Mouse (Mus musculus) embryonic stem cell, embryonic (primary cell): ENCODE results near the gene Tead2.

Experiments
- CTCF ChIA-PET, 4 experiments: fragments of 300-600 bp in 2 of 4; fragments of 350-600 bp in 2 of 4; sonication (Branson Sonifier 250); formaldehyde crosslinking; loops; one replicate each; lab custom pipeline; 2022; ENCODE audit warnings: inconsistent platforms in 2 of 4; lab: Charles Lee
- POLR2A ChIA-PET, 4 experiments: fragments of 300-600 bp in 2 of 4; fragments of 350-600 bp in 2 of 4; sonication (Branson Sonifier 250); formaldehyde crosslinking; loops; one replicate each; lab custom pipeline; 2022; ENCODE audit warnings: antibody characterized with exemption in 4 of 4, inconsistent platforms in 1 of 4; lab: Charles Lee

Tead2 gene

GRCm38 (mm10) chr7:45215673-45216441 lies at the start of gene Tead2:
Gene Tead2, plus strand, starts transcription at chr7:45215753.
- ChIA-PET CTCF (interaction anchor here (0.6 to 1.2 kb wide), 13 partner anchors 18 to 813 kb away, joined by 3 to 7 read pairs (median 3); partner anchors contain the start of genes Gys1 (in 1 of the 4), Ntf5 (in 1 of the 4) and Slc6a16 (in 1 of the 4)), POLR2A (interaction anchor here (0.5 to 5.3 kb wide), 43 partner anchors 8 to 1931 kb away, joined by 3 to 29 read pairs (median 4); partner anchors contain the start of genes Ccdc155 (in 3 of the 4), Aldh16a1 (in 1 of the 4), Cd37 (in 1 of the 4) and Pih1d1 (in 1 of the 4))

- ChIA-PET CTCF (interaction anchor here in 3 of 4 experiments (0.7 to 1.1 kb wide), 3 partner anchors 12 to 767 kb away, joined by 3 to 6 read pairs (median 5); partner anchors contain the start of gene Aldh16a1 (in 1 of the 3)), POLR2A (interaction anchor here in 2 of 4 experiments (0.8 to 1.7 kb wide), 6 partner anchors 11 to 176 kb away, joined by 3 to 8 read pairs (median 4); partner anchors contain the start of genes Aldh16a1 (in 1 of the 2) and Pih1d1 (in 1 of the 2))
Measured at GRCm38 (mm10) chr7:45166950-45167401, 48.6 kb upstream of the Tead2 start.

- CTCF ChIA-PET, result interaction anchor here in 1 of 4 experiments (1.1 to 5.7 kb wide), 2 partner anchors 13 kb away, joined by 3 to 34 read pairs; partner anchors contain the start of genes Aldh16a1 and Pih1d1
- POLR2A ChIA-PET, result interaction anchor here in 3 of 4 experiments (0.8 to 2.1 kb wide), 12 partner anchors 10 to 175 kb away, joined by 3 to 14 read pairs (median 4); partner anchors contain the start of genes Aldh16a1 (in 3 of the 3) and Pih1d1 (in 3 of the 3)
Measured at GRCm38 (mm10) chr7:45167761-45168445, 47.6 kb upstream of the Tead2 start.

- ChIA-PET CTCF (interaction anchor here in 1 of 4 experiments (0.6 to 5.7 kb wide), 9 partner anchors 8 to 157 kb away, joined by 3 to 34 read pairs (median 4); partner anchors contain the start of genes Aldh16a1, Pih1d1 and Tead2), POLR2A (interaction anchor here in 3 of 4 experiments (0.6 to 2.1 kb wide), 23 partner anchors 8 to 232 kb away, joined by 3 to 14 read pairs (median 4); partner anchors contain the start of genes Aldh16a1 (in 3 of the 3), Pih1d1 (in 2 of the 3), Pth2 (in 1 of the 3) and Scaf1 (in 1 of the 3))
Measured at GRCm38 (mm10) chr7:45168656-45169055, 46.9 kb upstream of the Tead2 start.

GRCm38 (mm10) chr7:45169495-45169894 lies 46.1 kb upstream of the Tead2 start:
- CTCF ChIA-PET, result interaction anchor here in 1 of 4 experiments (0.9 to 5.7 kb wide), 9 partner anchors 9 to 186 kb away, joined by 3 to 34 read pairs (median 4); partner anchors contain the start of genes Aldh16a1, Pih1d1 and Tead2
- POLR2A ChIA-PET, result interaction anchor here in 2 of 4 experiments (0.7 to 2.1 kb wide), 21 partner anchors 8 to 163 kb away, joined by 3 to 14 read pairs (median 4); partner anchors contain the start of genes Aldh16a1 (in 2 of the 2), Ccdc155 (in 1 of the 2), Pih1d1 (in 1 of the 2) and Pth2 (in 1 of the 2)

- ChIA-PET CTCF (interaction anchor here (0.6 to 5.7 kb wide), 24 partner anchors 8 to 194 kb away, joined by 3 to 37 read pairs (median 4); partner anchors contain the start of genes Aldh16a1 (in 2 of the 4), Ccdc155 (in 2 of the 4), Pih1d1 (in 1 of the 4) and Ppfia3 (in 1 of the 4)), POLR2A (interaction anchor here in 3 of 4 experiments (0.7 to 3.2 kb wide), 12 partner anchors 9 to 125 kb away, joined by 3 to 20 read pairs (median 4); partner anchors contain the start of genes Aldh16a1 (in 2 of the 3), Slc17a7 (in 2 of the 3) and Rps11 (in 1 of the 3))
Measured at GRCm38 (mm10) chr7:45172974-45173373, 42.6 kb upstream of the Tead2 start.

GRCm38 (mm10) chr7:45173772-45174171 lies 41.8 kb upstream of the Tead2 start:
- ChIA-PET POLR2A (interaction anchor here in 3 of 4 experiments (0.7 to 2.4 kb wide), 12 partner anchors 9 to 449 kb away, joined by 3 to 11 read pairs (median 5); partner anchors contain the start of genes Aldh16a1 (in 2 of the 3), Pih1d1 (in 1 of the 3), Prmt1 (in 1 of the 3) and Slc17a7 (in 1 of the 3)), CTCF (interaction anchor here (0.6 to 4.6 kb wide), 28 partner anchors 8 to 455 kb away, joined by 3 to 30 read pairs (median 4); partner anchors contain the start of genes Ccdc155 (in 1 of the 4), Gys1 (in 1 of the 4), Rcn3 (in 1 of the 4) and Rras (in 1 of the 4))

GRCm38 (mm10) chr7:45174567-45175280 lies 40.8 kb upstream of the Tead2 start:
- POLR2A ChIA-PET, result interaction anchor here in 2 of 4 experiments (0.5 to 2.4 kb wide), 19 partner anchors 8 to 348 kb away, joined by 3 to 11 read pairs (median 4); partner anchors contain the start of genes Aldh16a1 (in 2 of the 2), Pih1d1 (in 1 of the 2), Prmt1 (in 1 of the 2) and Rcn3 (in 1 of the 2)
- CTCF ChIA-PET, result interaction anchor here (0.6 to 4.6 kb wide), 30 partner anchors 9 to 454 kb away, joined by 3 to 30 read pairs (median 4); partner anchors contain the start of genes Rcn3 (in 2 of the 4), Aldh16a1 (in 1 of the 4), Ccdc155 (in 1 of the 4) and Gys1 (in 1 of the 4)

GRCm38 (mm10) chr7:45175398-45175797 lies 40.2 kb upstream of the Tead2 start:
- ChIA-PET POLR2A (interaction anchor here in 2 of 4 experiments (0.5 to 2.4 kb wide), 12 partner anchors 10 to 349 kb away, joined by 3 to 11 read pairs (median 3); partner anchors contain the start of genes Aldh16a1 (in 2 of the 2), Pih1d1 (in 1 of the 2), Rcn3 (in 1 of the 2) and Rras (in 1 of the 2)), CTCF (interaction anchor here (0.6 to 4.6 kb wide), 18 partner anchors 10 to 690 kb away, joined by 3 to 30 read pairs (median 4); partner anchors contain the start of genes Aldh16a1 (in 1 of the 4), Gys1 (in 1 of the 4), Pih1d1 (in 1 of the 4) and Rcn3 (in 1 of the 4))

- ChIA-PET POLR2A (interaction anchor here in 2 of 4 experiments (0.6 to 2.4 kb wide), 8 partner anchors 9 to 102 kb away, joined by 3 to 11 read pairs (median 4); partner anchors contain the start of genes Aldh16a1 (in 1 of the 2) and Slc17a7 (in 1 of the 2)), CTCF (interaction anchor here (0.6 to 4.6 kb wide), 8 partner anchors 14 to 691 kb away, joined by 3 to 30 read pairs (median 6); no protein-coding TSS in a partner anchor)
Measured at GRCm38 (mm10) chr7:45175929-45176328, 39.6 kb upstream of the Tead2 start.

GRCm38 (mm10) chr7:45176356-45176755 lies 39.2 kb upstream of the Tead2 start:
- CTCF ChIA-PET, result interaction anchor here in 1 of 4 experiments (0.6 to 0.7 kb wide), 4 partner anchors 21 to 649 kb away, joined by 3 to 5 read pairs (median 4); no protein-coding TSS in a partner anchor
- POLR2A ChIA-PET, result interaction anchor here in 2 of 4 experiments (0.5 to 1.4 kb wide), 5 partner anchors 10 to 191 kb away, joined by 3 to 5 read pairs (median 3); no protein-coding TSS in a partner anchor

GRCm38 (mm10) chr7:45178550-45178949 lies 37.0 kb upstream of the Tead2 start:
- POLR2A ChIA-PET, result interaction anchor here in 2 of 4 experiments (0.7 to 1.6 kb wide), 7 partner anchors 9 to 81 kb away, joined by 3 to 7 read pairs (median 3); partner anchors contain the start of gene Aldh16a1 (in 1 of the 2)

GRCm38 (mm10) chr7:45179469-45179868 lies 36.1 kb upstream of the Tead2 start, which contains the start of gene Gfy:
Gene Gfy, minus strand, starts transcription at chr7:45179569.
- ChIA-PET CTCF (no interaction called here), POLR2A (interaction anchor here in 1 of 4 experiments (0.6 kb wide), 1 partner anchor 181 kb away, joined by 3 read pairs; no protein-coding TSS in a partner anchor)

More at GRCm38 (mm10) chr7:45178550-45178949, 37.0 kb upstream of the Tead2 start:
- CTCF ChIA-PET, result interaction anchor here in 2 of 4 experiments (0.9 to 1.0 kb wide), 2 partner anchors 16 kb away, joined by 3 read pairs; no protein-coding TSS in a partner anchor

GRCm38 (mm10) chr7:45180896-45181477 lies 34.6 kb upstream of the Tead2 start, which contains the start of gene Pth2:
Gene Pth2, plus strand, starts transcription at chr7:45180995.
- POLR2A ChIA-PET, result interaction anchor here in 2 of 4 experiments (0.9 to 2.7 kb wide), 17 partner anchors 11 to 185 kb away, joined by 3 to 25 read pairs (median 4); partner anchors contain the start of genes Aldh16a1 (in 1 of the 2), Ccdc155 (in 1 of the 2), Pih1d1 (in 1 of the 2) and Ppfia3 (in 1 of the 2)

More at GRCm38 (mm10) chr7:45180896-45181477, 34.6 kb upstream of the Tead2 start, which contains the start of gene Pth2:
- CTCF ChIA-PET, result interaction anchor here in 2 of 4 experiments (0.6 to 2.0 kb wide), 8 partner anchors 9 to 219 kb away, joined by 3 to 17 read pairs (median 6); partner anchors contain the start of genes Aldh16a1 (in 1 of the 2), Pih1d1 (in 1 of the 2) and Slc17a7 (in 1 of the 2)
